Mouse (Mus musculus): ENCODE results near the gene Syngr2.

GRCm38 (mm10) chr11:117814704-117815366 lies 5.4 kb downstream of the Syngr2 start:
- TF ChIP-seq CTCF (IDR thresholded peaks at IDR 0.05; ENCODE audit: control insufficient read depth, insufficient read depth, low read length) (no peak), POLR2A (IDR thresholded peaks at IDR 0.05; ENCODE audit: borderline replicate concordance, control insufficient read depth, low read depth, low read length) (no peak)
